Mouse (Mus musculus) gastrocnemius, adult 18-20 months (tissue): ENCODE measurements at regions not wholly inside any gene's neighbourhood (a gene's known extent, or its start where the extent isn't known, plus 50 kb on each side); places are given as distances from the start of the nearest gene placed in this dataset.

Source experiments
- DNase-seq: peaks from one replicate; pipeline ENCODE4 v3.0.0; 2021; ENCODE audit warnings: low spot score

DNA sequence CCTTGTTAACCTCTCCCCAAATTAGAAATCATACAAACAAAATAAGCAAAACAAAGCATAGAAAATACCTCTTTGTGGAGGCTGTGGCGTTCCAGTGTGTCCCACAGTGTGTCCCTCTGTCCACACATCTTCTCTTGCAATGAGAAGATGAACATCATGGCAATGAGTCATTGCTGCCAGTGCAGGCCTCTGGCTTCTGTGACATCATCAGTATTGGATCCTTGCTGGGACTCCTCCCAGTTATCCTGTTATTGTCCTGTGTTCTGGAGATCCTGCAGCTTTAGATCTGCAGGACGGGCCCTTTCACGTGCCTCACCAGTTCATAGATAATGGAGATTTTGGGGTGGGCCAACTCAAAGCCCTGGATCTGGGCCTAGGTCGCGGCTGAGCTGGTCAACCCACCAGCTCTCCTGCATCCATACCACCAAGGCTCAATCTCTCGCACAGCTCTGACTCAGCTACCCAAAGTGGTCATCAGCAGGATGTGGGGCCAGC is 80.9 kb downstream of the Tmem212 start:
- DNase-seq = no peak

DNA sequence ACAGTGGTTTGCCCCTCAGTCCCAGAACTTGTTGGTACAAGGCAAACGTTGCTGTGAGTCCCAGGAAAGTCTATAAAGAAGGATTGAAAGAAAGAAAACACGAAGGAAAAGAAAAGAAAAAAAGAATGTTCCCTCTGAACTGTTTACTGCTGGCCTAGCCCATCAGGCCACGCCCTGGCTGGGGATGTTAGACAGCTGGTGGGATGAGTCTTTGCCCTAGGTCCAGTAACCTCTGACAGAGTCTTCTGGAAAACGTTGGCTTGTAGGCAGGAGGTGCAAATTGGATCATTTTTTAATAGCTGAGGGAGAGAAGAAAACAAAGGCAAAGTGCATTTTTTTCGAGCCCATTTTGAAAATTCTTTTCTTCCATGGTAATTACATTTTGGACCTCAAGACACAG is 91.9 kb downstream of the Tmem212 start:
- no peak for DNase-seq

DNA sequence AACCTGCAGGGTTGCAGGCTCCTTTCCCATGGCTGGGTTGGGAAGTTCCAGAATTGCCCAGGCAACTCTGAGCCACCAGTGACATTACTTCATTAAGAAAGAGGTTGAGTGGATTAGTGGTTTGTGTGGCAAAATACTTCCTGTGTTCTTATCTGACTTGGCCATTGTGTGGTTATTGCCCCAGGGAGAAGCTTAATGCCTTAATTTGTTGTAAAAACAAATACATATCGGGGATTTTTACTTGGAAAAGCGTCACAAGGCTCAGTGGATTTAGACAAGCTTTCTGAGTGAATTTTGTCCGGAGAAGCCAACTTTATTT is 80.5 kb upstream of the Fndc3b start:
- DNase-seq = no peak

DNA sequence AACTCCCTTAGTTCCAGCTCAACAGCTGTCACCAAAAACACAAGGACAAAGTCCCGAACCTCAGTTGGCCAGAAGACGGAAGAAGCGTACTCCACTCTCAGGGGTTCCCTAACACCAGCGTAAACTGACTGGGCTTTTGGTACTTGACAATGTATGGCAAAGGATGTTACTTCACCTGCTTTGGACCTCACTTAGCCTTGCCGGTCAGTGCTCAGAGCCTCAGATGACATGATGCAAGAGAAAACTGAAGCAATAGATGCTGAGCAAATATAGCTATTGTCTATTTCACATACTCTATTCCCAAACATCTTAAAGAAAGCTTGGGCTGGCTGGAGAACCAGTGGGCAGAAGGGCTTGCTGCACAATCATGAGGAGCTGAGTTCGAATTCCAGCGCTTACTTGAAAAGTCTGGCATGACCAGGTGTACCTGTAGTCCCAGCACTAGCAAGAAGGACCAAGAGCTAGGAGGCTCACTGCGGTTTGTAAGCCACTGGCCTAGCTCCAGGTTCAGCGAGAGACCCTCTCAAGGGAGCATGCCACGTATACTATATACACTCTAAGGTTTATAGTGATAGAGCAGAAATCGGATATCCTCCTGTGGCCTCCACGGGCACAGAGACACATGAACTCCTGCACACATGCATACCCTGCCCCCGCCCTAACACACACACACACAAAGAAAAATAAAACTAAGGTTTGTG is 80.0 kb upstream of the Fndc3b start:
- DNase-seq = no peak

DNA sequence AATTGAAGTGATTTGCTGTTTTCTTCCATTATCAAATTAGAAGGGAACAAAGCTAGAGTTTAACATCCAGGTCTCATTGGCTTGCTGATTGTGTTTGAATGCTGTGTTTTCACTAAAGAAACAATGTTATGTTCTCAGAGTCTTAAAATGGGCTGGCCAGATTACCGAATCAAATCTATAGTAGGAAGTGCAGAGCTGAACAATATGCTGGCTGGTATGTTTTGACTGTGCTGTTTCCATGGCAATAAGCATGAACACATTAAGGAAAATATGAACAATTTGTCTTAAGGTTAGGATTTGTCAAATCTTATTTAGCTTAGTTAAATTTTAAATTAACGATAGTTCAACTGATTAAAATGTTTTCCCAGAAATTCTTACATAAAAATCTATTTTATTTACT is 72.8 kb upstream of the Fndc3b start:
- no peak for DNase-seq

DNA sequence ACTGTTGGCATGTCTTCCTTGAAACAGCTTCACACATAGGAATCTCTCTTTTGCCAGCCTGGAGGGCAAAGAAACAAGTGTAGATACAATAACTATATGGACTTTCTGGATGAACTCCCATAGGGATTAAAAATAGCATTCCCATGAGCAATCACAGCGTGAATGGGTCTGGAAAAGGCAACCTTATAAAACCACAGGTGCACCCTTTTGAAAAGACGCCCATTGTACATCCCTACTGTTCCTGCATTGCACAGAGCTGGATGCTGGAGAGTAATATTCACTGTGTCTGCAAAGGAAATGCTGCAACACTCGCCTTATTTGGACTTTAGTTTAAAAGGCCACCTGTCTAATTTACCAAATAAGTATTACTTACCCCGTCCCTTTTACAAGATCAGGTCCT is 72.4 kb upstream of the Fndc3b start:
- no peak for DNase-seq

DNA sequence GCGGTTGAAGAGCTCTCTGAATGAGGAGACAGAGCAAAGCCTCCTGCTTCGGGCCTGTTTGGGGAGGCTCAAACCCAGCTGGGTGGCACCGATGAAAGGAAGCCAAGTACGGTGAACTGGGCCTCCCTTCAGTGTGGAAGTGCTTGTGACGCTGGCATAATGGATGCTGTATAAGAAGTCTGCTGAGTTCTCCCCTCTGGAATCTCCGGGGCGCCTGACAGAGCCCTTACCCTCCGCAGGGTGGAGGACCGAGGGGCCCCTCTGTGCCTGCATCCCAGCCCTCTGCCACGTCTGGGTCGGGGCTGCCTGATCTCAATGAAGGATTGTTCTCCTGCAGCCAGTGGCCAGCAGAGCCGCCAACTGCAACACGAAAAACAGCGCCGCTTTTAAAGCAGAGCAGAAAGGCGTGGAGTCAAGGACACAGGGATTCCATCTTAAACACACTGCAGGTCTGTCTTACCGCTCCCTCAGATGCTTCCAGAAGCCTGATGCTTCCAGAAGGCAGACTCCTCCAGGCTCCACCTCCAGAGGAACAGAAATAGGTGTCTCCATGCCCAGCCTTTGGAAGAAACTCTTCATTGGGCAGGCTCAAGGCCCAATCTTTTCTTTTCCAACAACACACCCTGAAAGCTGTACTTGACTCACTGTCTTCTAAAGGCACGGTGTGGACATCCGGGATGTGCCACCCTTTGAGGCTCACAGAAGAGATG is 71.1 kb upstream of the Fndc3b start:
- no peak for DNase-seq

DNA sequence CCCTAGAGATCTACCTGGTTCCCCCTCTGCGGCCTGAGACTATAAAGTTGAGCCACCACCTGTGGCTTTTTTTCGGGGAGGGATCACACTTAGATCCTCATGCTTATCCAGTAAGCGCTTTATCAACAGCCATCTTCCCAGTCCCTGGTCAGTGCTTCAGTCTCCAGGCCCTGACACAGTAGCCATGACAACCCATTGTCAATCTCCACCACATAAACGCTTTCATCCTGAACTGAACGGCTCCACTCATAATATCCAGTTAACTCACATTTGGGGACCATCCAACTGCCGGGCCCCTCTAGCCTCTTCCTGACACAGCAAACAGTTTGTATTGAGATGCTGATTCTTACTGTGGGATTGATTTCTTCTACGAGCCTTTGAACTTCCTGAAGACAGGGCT is 68.8 kb upstream of the Fndc3b start:
- DNase-seq = no peak

DNA sequence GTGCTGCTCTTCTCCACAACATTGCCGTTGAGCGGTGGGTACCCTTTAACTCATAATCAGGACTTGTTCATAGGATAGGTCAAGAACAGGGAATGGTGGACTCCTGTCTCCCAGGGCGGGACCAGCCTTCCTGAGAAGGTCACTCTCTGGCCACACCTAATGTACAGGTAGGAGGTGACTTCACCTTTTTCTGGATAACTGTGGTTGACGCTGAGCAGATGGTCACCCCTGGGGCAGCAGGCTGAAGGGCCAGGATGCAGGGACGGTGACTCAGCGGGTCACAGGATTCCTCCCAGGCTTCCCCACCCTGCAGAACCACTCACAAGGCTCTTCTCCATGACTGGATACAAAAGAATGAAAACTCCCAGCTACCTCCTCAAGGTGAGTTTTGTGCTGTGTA is 66.6 kb upstream of the Fndc3b start:
- no peak for DNase-seq

DNA sequence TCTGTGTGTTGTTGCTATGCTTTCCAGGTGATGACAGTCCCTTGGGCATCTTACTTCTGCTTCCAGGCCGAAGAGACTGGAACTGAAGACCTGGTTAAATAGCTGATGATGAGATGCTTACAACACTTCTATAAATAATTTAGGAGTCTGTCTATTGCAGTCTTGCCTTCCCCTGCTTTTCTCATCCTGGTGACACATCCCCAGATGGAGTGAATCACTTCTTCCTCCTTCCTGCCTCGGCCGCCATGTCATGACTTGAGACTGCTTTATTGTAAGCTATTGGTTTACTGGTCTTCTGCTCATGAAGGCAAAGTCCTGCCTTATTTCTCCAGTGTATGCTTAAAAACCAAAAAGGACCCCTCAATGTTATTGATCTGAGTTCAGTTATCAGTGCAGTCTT is 62.1 kb upstream of the Fndc3b start:
- no peak for DNase-seq

DNA sequence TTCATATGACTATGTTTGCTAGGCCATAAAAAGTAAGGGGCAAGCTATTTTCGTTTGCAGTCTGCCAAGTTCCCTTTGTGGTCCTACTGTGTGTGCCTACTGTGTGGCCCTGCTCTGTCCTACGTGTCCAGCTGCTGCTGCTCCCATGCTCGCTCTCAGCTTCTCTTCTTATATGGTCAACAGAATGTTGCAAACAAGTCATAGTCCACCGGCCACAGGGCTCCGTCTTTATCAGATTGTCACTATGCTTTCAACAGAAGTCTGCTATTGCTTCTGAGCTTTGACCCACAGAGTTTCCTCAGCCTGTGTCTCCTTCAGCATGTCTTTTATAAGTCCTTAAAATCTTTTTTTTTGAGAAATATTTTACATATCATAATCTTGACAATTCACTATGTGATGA is 58.3 kb upstream of the Fndc3b start:
- no peak for DNase-seq

DNA sequence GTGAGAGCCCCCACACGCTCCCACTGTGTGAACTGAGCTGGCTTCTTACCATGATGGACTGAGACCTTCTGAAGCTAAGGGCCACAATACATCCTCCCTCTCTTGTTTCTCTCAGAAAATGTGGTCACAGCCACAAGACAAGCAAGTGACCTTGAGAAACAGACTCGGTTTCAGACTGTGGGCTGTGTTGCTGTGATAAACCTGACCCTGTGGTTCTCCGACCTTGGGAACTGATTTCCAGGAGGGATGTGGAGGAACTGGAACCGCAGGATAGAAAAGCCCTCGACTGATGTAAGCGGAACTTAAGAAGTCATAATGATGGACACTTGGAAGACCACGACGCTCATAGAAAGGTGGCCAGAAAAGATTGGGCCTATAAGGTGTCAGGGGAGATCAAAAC is 56.1 kb upstream of the Fndc3b start:
- DNase-seq = no peak

DNA sequence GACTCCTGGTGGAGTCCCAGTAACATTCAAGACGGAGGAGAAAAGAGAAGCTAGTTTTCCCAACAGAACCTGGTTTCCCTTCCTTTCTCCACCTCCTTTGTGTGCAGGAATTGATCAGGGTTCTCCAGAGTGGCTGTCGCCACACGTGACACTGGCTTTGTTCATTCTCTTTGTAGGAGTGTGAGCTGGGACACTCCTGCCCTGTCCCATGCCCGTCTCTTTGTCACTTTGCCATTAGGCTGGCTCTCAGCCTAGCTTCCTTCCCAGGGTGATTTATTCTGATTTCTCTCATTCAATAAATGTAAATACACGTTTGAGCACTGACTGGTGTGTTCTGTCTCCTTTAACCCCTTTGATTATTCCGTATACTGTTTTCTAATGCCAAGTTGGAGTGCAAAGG is 55.3 kb upstream of the Fndc3b start:
- no peak for DNase-seq

DNA sequence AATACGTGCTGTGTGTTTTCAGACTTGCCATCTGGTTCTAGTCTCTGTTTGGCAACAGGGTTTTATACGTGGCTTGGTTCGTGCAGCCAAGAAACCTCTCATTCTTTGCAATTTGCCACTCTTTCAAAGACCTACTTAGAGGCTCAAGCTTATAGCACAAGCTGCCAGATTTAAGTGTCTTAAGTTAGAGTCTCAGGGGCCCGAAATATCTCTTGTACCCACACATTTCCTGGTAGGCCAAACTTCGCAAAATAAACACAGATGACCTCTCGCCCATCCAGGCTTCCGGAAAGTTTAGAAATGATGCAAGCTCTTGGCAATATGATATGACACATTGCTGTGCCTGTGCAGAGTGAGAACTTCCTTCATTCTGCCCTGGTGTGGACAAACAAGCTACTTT is 54.8 kb upstream of the Fndc3b start:
- DNase-seq = peak; percentile 45

DNA sequence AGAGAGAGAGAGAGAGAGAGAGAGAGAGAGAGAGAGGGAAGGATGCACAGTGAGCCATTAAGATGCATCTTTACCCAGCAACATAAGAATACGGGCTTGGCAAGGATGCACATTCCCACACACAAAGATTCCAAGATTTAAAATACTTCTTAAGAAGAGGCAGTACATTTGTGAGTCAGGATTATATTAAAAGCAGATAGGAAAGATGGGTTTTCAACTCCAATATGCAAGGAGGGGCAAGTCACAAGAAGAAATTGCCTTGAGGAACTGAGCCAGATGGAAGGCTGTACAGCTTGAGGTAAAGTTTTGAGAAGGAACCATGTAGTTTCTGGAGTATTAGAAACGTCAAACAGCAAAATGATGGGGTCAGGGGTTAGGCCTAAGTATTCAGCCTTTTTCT is 53.4 kb upstream of the Fndc3b start:
- DNase-seq = no peak

DNA sequence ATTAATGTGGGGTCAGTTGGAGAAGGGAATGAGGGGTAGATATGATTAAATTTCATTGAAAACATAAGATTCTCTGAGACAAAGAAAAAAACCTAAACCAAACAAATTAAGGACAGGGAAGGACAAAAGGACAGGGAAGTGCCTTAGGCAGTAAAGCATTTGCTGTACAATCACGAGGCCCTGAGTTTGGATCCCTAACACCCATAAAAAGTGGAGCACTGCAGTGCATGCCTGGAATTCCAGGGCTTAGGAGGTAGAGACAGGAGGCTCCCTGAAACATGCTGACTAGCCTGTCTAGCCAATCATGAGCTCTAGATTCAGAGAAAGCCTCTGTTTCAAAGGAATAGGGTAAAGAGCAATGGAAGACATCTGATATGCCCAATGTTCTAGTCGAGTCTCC is 49.9 kb upstream of the Fndc3b start:
- no peak for DNase-seq
